Mouse (Mus musculus) CD4-positive, CD25-positive, alpha-beta regulatory T cell, adult 4 months (primary cell): ENCODE measurements around the gene Nobox. TPM values are rescaled to one million over a fixed set of nuclear protein-coding genes. Genes with fewer than 3 reads are reported as not detected.
A peak's percentile ranks its signal among the peaks of the same experiment; 100 is the strongest.

Experiments
- ATAC-seq: one replicate; pipeline ENCODE4 v1.8.0; 2017
- polyA plus RNA-seq, 2 experiments: library from polyadenylated mRNA; unstranded; fragments of 100-300 nt; shearing (Covaris generic); gene quantifications; one replicate each; pipeline ENCODE4 v1.2.1; 2017

Gene Nobox
- polyA plus RNA-seq, 2 experiments from 2014 or later = not detected

GRCm38 (mm10) chr6:43272597-43272996 lies 36.8 kb downstream of the Nobox start:
- no peak for ATAC-seq

GRCm38 (mm10) chr6:43266356-43266755 lies 43.0 kb downstream of the Nobox start:
- peak; percentile 33 for ATAC-seq

- peak; percentile 61 for ATAC-seq
These were observed 43.9 kb downstream of the Nobox start, which contains the start of gene Arhgef5 for GRCm38 (mm10) chr6:43265363-43266041. TSS of gene Arhgef5 (plus strand) at chr6:43265582.

- peak; percentile 54 for ATAC-seq
These were observed 48.6 kb downstream of the Nobox start for GRCm38 (mm10) chr6:43260756-43261155.

GRCm38 (mm10) chr6:43254193-43254926 lies 55.0 kb downstream of the Nobox start:
- ATAC-seq = peak; percentile 74

Other genes with a start within 250 kb of the Nobox start
- gene Olfr441, start 203.2 kb downstream of the Nobox start, polyA plus RNA-seq = not detected
- gene Olfr237-ps1, start 163.0 kb downstream of the Nobox start, polyA plus RNA-seq = not detected
- gene Olfr437, start 146.3 kb downstream of the Nobox start, polyA plus RNA-seq = not detected
- not detected for gene Olfr13, start 137.4 kb downstream of the Nobox start, polyA plus RNA-seq
- not detected for gene Olfr435, start 112.4 kb downstream of the Nobox start, polyA plus RNA-seq
- gene Olfr434, start 96.5 kb downstream of the Nobox start, polyA plus RNA-seq = not detected
- not detected for gene Olfr47, start 78.0 kb downstream of the Nobox start, polyA plus RNA-seq
- 1 to 10 TPM; 4.7 to 6.5 TPM for gene Arhgef5, start 44.0 kb downstream of the Nobox start, polyA plus RNA-seq